Mouse (Mus musculus): ENCODE measurements around the gene Nudt7.

DNA sequence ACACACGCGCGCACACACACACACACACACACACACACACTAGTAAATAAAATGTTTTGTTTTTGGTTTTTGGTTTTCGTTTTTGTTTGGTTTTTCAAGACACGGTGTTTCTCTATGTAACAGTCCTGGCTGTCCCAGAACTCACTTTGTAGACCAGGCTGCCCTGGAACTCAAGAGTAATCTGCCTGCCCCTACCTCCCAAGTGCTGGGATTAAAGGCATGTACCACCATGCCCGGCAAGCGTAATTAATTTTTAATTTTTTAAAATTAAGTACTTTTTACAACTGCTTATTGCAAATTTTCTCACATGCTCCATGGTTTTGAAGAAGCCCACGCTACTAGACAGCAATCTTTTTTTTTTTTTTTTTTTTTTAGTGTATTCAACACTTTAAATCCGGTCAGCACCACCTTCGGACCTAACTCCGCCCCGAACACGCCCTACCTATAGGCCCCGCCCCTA, 277 bp upstream of the Nudt7 start:
- TF ChIP-seq CTCF (conservative IDR thresholded peaks at IDR 0.05; ENCODE audit: low read length) (no peak), POU5F1 (IDR thresholded peaks at IDR 0.05; ENCODE audit: borderline replicate concordance, low read length) (no peak), NANOG (IDR thresholded peaks at IDR 0.05; ENCODE audit: borderline replicate concordance, low read length) (no peak)
